Mouse (Mus musculus) liver, embryonic 11.5 days (tissue): ENCODE results near the gene Myo16. TPM values are rescaled to one million over a fixed set of nuclear protein-coding genes. Genes with fewer than 3 reads are reported as not detected.

ENCODE experiments used
- ATAC-seq: fragments of 200-750 bp; cut with Nextera tagmentation; replicated peaks from 2 replicates; pipeline ENCODE4 v1.8.0; 2017; ENCODE audit warnings: moderate number of reproducible peaks, mild to moderate bottlenecking, moderate TSS enrichment, moderate library complexity; ENCODE audit not compliant: low FRiP score
- DNase-seq: peaks from one replicate; pipeline ENCODE4 v3.0.0-alpha.2; 2017; ENCODE audit warnings: low spot score
- H3K27ac ChIP-seq: fragments of 300-500 bp; sonication (generic); 2 replicates; pipeline ENCODE4 v1.5.1; 2014; ENCODE audit warnings: mild to moderate bottlenecking, low read depth, low read length, control low read depth
- H3K27me3 ChIP-seq: fragments of 300-500 bp; sonication (generic); replicated peaks from 2 replicates; pipeline ENCODE4 v1.6.1; 2014; ENCODE audit warnings: low read length, mixed read lengths; ENCODE audit not compliant: control insufficient read depth, insufficient read depth
- H3K36me3 ChIP-seq: fragments of 300-500 bp; sonication (generic); 2 replicates; pipeline ENCODE4 v1.6.1; 2014; ENCODE audit warnings: mild to moderate bottlenecking, low read length, moderate library complexity, mixed read lengths; ENCODE audit not compliant: control insufficient read depth, insufficient read depth
- H3K4me1 ChIP-seq: fragments of 300-500 bp; sonication (generic); replicated peaks from 2 replicates; pipeline ENCODE4 v1.6.1; 2014; ENCODE audit warnings: low read length, mixed read lengths; ENCODE audit not compliant: control insufficient read depth, insufficient read depth
- H3K4me2 ChIP-seq: fragments of 300-500 bp; sonication (generic); 2 replicates; pipeline ENCODE4 v1.6.1; 2014; ENCODE audit warnings: mild to moderate bottlenecking, control low read depth, moderate library complexity
- H3K4me3 ChIP-seq: fragments of 300-500 bp; sonication (generic); 2 replicates; pipeline ENCODE4 v1.5.1; 2014; ENCODE audit warnings: low read depth, low read length, control low read depth
- H3K9ac ChIP-seq: fragments of 300-500 bp; sonication (generic); 2 replicates; pipeline ENCODE4 v1.6.1; 2014; ENCODE audit warnings: low read depth, low read length, control low read depth
- H3K9me3 ChIP-seq: fragments of 300-500 bp; sonication (generic); 2 replicates; pipeline ENCODE4 v1.6.1; 2016; ENCODE audit warnings: low read length, inconsistent platforms, mixed read lengths; ENCODE audit not compliant: control insufficient read depth
- WGBS: fragments of 180-500 bp; shearing (Covaris S2); extraction: QIAGEN DNeasy Blood & Tissue Kit; methylation state at CpG from one replicate; pipeline ENCODE4 v1.1.7; 2014; 5-methylcytosine and 5-hydroxymethylcytosine counted together
- polyA plus RNA-seq: library from polyadenylated mRNA; unstranded; fragments of >200 nt; fragmentation: Nextera tagmentation; extraction: Ambion mirVana; gene quantifications from 2 replicates; pipeline ENCODE4 v1.2.1, GENCODE M21; 2014

Gene Myo16
- polyA plus RNA-seq, 1 experiment from 2014 or later: 0.07 TPM

GRCm38 (mm10) chr8:10350451-10350850 lies 196.7 kb downstream of the Myo16 start:
- no peak overlapping the region for H3K4me2 ChIP-seq
- H3K36me3 ChIP-seq: no peaks in the 10 kb centered on the region
- H3K27ac ChIP-seq: no peak overlapping the region
- no peaks in the 10 kb centered on the region for H3K9me3 ChIP-seq
- no peak overlapping the region for H3K9ac ChIP-seq
- no peak overlapping the region for H3K4me3 ChIP-seq
- WGBS: 79% methylated on average over 1 of the region's 1 CpGs
- no peaks in the 10 kb centered on the region for H3K4me1 ChIP-seq
- H3K27me3 ChIP-seq: no peaks in the 10 kb centered on the region
- DNase-seq (no peak), ATAC-seq (no peak)

DNA sequence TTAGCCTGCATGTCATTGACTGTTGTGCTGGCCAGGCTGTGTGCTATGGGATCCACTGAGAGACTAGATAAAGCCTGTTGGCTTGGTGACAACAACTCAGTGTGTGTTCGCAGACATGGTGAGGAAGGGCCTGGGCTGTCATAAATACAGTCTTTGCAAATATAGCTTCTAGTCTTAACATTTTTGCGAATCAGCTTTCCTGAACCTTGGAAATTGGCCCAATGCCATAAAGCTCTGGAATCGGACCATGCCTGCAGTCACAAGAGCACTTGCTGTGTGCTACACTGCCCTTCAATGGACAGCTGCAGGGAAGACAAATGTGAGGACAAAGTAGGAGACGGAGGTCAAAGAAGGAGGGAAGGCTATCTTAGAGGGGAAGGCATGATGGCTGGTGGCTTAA lies 205.0 kb downstream of the Myo16 start:
- no peaks in the 10 kb centered on the region for H3K4me1 ChIP-seq
- H3K36me3 ChIP-seq: no peaks in the 10 kb centered on the region
- H3K9ac ChIP-seq: no peak overlapping the region
- ATAC-seq (no peak), DNase-seq (no peak)
- H3K9me3 ChIP-seq: no peaks in the 10 kb centered on the region
- H3K27ac ChIP-seq: no peak overlapping the region
- no peak overlapping the region for H3K4me2 ChIP-seq
- 72% methylated on average over 4 of the region's 4 CpGs for WGBS
- H3K27me3 ChIP-seq: no peaks in the 10 kb centered on the region
- H3K4me3 ChIP-seq: no peak overlapping the region

GRCm38 (mm10) chr8:10362949-10363348 lies 209.2 kb downstream of the Myo16 start:
- ATAC-seq (no peak), DNase-seq (no peak)
- no peaks in the 10 kb centered on the region for H3K27me3 ChIP-seq
- no peaks in the 10 kb centered on the region for H3K9me3 ChIP-seq
- no peak overlapping the region for H3K4me3 ChIP-seq
- H3K4me1 ChIP-seq: no peaks in the 10 kb centered on the region
- no peak overlapping the region for H3K4me2 ChIP-seq
- no peak overlapping the region for H3K9ac ChIP-seq
- H3K27ac ChIP-seq: no peak overlapping the region
- WGBS: 90% methylated on average over 2 of the region's 2 CpGs
- no peaks in the 10 kb centered on the region for H3K36me3 ChIP-seq

- no peak for ATAC-seq
- DNase-seq: no peak
- H3K9me3 ChIP-seq: no peaks in the 10 kb centered on the region
- no peak overlapping the region for H3K4me3 ChIP-seq
- no peak overlapping the region for H3K9ac ChIP-seq
- WGBS: 46% methylated on average over 13 of the region's 13 CpGs
- H3K4me2 ChIP-seq: no peak overlapping the region
- H3K36me3 ChIP-seq: no peaks in the 10 kb centered on the region
- no peaks in the 10 kb centered on the region for H3K27me3 ChIP-seq
- H3K27ac ChIP-seq: no peak overlapping the region
- no peaks in the 10 kb centered on the region for H3K4me1 ChIP-seq
Observed at GRCm38 (mm10) chr8:10363654-10364406, 210.1 kb downstream of the Myo16 start.

DNA sequence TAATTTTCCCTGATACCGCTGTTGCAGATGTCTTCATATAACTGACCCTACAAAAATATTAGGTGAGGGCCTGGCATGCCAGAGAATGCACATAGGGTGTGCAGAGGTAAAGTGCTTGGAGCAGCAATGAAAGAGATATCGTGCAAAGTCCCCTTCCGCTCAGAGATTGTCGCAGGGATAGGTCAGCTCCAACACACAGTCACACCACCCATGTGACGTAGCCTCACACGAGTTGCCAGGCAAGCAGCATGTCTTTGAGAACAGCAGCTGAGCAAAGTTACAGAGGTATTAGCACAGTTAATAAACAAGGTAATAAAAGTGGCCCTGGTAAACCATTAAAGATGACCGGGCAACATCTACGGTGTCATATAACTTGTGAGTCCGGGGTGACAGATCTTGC lies 212.4 kb downstream of the Myo16 start:
- H3K36me3 ChIP-seq: no peaks in the 10 kb centered on the region
- WGBS: 87% methylated on average over 9 of the region's 9 CpGs
- DNase-seq: no peak

DNA sequence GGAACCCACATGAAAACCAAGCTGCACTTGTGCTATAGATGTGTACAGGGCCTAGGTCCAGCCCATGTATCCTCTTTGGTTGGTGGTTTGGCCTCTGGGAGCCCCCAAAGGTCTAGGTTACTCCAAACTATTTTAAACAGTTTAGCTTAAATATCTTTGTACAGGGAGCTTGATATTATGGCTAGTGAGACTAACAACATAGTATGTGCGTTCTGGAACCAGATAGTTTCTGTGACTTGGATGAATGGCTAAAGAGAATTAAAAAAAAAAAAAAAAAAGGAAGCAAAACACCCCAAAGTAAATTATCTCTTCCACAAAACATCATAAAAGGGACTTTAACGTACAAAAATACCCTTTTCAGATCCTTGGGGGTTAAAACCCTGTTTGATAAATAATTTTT lies 218.9 kb downstream of the Myo16 start:
- 69% methylated on average over 2 of the region's 2 CpGs for WGBS
- no peaks in the 10 kb centered on the region for H3K9me3 ChIP-seq
- no peak overlapping the region for H3K4me3 ChIP-seq
- DNase-seq (no peak), ATAC-seq (no peak)
- no peak overlapping the region for H3K27ac ChIP-seq
- no peaks in the 10 kb centered on the region for H3K36me3 ChIP-seq
- H3K27me3 ChIP-seq: no peaks in the 10 kb centered on the region
- no peaks in the 10 kb centered on the region for H3K4me1 ChIP-seq
- no peak overlapping the region for H3K9ac ChIP-seq
- no peak overlapping the region for H3K4me2 ChIP-seq

More for the DNA sequence above, 212.4 kb downstream of the Myo16 start:
- Histone ChIP-seq H3K27me3 (no peaks in the 10 kb centered on the region), H3K9ac (no peak overlapping the region), H3K27ac (no peak overlapping the region), H3K4me3 (no peak overlapping the region), H3K4me2 (no peak overlapping the region), H3K9me3 (no peaks in the 10 kb centered on the region), H3K4me1 (no peaks in the 10 kb centered on the region)
- no peak for ATAC-seq

DNA sequence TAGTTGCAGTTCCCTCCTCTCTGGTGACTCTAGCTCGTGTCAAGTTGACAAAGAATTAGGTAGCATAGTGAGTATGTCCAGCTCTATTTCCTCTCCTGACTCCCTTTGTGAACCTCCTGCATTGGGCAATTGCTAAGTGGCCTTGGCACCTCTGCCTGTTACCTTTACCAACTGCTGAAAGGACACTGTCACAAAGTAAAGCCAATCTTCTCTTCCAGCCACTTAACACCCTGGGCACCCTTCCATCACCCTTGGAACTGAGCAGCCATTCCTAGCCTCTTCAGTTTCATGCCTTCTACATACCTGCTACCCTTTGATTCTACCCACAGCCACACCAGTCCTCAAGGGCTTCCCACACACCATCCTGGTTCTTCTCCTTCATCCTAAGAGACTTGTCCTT lies 233.4 kb downstream of the Myo16 start:
- H3K36me3 ChIP-seq: no peaks in the 10 kb centered on the region
- H3K27ac ChIP-seq: no peak overlapping the region
- H3K4me2 ChIP-seq: no peak overlapping the region
- ATAC-seq: no peak
- DNase-seq: no peak
- no peaks in the 10 kb centered on the region for H3K27me3 ChIP-seq
- no peaks in the 10 kb centered on the region for H3K9me3 ChIP-seq
- no peak overlapping the region for H3K4me3 ChIP-seq
- H3K4me1 ChIP-seq: no peaks in the 10 kb centered on the region
- 52% methylated on average over 1 of the region's 1 CpGs for WGBS
- H3K9ac ChIP-seq: no peak overlapping the region

GRCm38 (mm10) chr8:10391096-10391683 lies 237.5 kb downstream of the Myo16 start:
- ATAC-seq: no peak
- no peaks in the 10 kb centered on the region for H3K36me3 ChIP-seq
- H3K27ac ChIP-seq: no peak overlapping the region
- no peak overlapping the region for H3K4me3 ChIP-seq
- H3K27me3 ChIP-seq: no peaks in the 10 kb centered on the region
- no peak overlapping the region for H3K9ac ChIP-seq
- no peaks in the 10 kb centered on the region for H3K9me3 ChIP-seq
- no peak for DNase-seq
- WGBS: 76% methylated on average over 7 of the region's 7 CpGs
- no peak overlapping the region for H3K4me2 ChIP-seq
- H3K4me1 ChIP-seq: no peaks in the 10 kb centered on the region

DNA sequence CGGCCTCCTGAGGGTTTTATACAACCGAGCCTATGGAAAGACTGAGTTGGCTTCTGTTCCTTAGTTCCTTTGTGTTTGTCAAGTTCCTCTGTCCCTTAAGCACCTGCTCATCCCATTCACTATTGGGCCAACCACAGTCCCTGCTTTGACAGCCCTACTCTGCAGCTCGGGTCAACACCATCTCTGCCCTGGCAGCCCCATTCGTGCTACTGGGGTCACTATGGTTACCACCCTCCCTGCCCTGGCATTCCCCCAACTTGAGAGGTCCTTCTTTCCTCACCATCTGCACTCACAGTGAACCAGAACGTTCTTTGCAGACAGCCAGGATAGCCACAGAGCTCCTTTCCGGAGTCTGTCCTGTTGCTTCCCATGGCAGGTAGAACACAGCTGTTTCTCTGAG lies 238.2 kb downstream of the Myo16 start:
- Histone ChIP-seq H3K4me1 (no peaks in the 10 kb centered on the region), H3K4me3 (no peak overlapping the region), H3K27me3 (no peaks in the 10 kb centered on the region), H3K27ac (no peak overlapping the region), H3K4me2 (no peak overlapping the region), H3K9me3 (no peaks in the 10 kb centered on the region), H3K9ac (no peak overlapping the region), H3K36me3 (no peaks in the 10 kb centered on the region)
- WGBS: 63% methylated on average over 6 of the region's 6 CpGs
- no peak for ATAC-seq
- DNase-seq: no peak
